Mouse (Mus musculus) ES-Bruce4 (cell line): Measurements from ENCODE around the gene Gm2016.
"Not testable (repeated sequence)": the region's sequence is repeated elsewhere in the genome, so short reads cannot be mapped to it uniquely, and the experiment has no call there.

Experiments used
- CTCF ChIP-seq: IDR thresholded peaks from one replicate; pipeline ENCODE4 v1.8.1; 2011; ENCODE audit warnings: low read depth, low read length
- EP300 ChIP-seq: IDR thresholded peaks from 2 replicates; pipeline ENCODE4 v1.6.1; 2011; ENCODE audit warnings: low read depth, low read length; ENCODE audit not compliant: insufficient read depth

DNA sequence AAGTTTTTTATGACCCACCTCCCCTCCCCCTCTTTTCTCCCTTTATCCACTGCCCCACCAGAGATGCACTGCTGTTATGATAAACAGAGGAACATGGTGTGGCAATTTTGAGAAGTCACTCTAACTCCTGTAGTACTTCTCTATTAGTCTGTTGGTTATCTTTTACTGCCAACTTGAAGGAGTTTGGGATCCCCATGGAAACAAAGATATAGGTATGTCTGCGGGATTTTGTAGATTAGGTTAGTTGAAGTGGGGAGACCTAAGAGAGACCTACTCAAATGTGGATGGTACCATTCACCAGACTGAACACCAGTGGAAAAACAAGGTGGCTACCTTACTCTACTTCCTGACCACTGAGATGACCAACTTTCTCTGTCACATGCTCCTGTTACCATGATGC lies 17.8 kb upstream of the Gm2016 start:
- not testable (repeated sequence) for TF ChIP-seq CTCF, EP300
